Mouse (Mus musculus) c-Kit-positive CD71-negative TER-119-negative erythroid progenitor cells, embryonic 14.5 days (primary cell): ENCODE measurements around the gene Cramp1l.

Experiments
- DNase-seq: peaks from one replicate; pipeline ENCODE4 v3.0.0-alpha.2; 2013; ENCODE audit warnings: low read depth

Cramp1l gene

GRCm38 (mm10) chr17:25015655-25016291 is at the start of gene Cramp1l, which contains the start of gene Ift140:
Gene Cramp1l (minus strand): TSS chr17:25015788.
Gene Ift140 (plus strand): TSS chr17:25016085.
- peak; percentile 95 for DNase-seq

- DNase-seq = no peak
Measured at GRCm38 (mm10) chr17:25065189-25065588, 49.6 kb upstream of the Cramp1l start.

GRCm38 (mm10) chr17:25064351-25064750 is 48.8 kb upstream of the Cramp1l start:
- no peak for DNase-seq

GRCm38 (mm10) chr17:25063872-25064271 is 48.3 kb upstream of the Cramp1l start:
- no peak for DNase-seq

- DNase-seq = no peak
Measured at GRCm38 (mm10) chr17:25063261-25063660, 47.7 kb upstream of the Cramp1l start.

- DNase-seq = no peak
Measured at GRCm38 (mm10) chr17:25057041-25057440, 41.5 kb upstream of the Cramp1l start.

GRCm38 (mm10) chr17:25053274-25053673 is 37.7 kb upstream of the Cramp1l start:
- no peak for DNase-seq

GRCm38 (mm10) chr17:25047143-25047542 is 31.6 kb upstream of the Cramp1l start:
- no peak for DNase-seq

- DNase-seq = no peak
Measured at GRCm38 (mm10) chr17:25045281-25045680, 29.7 kb upstream of the Cramp1l start.

- DNase-seq = no peak
Measured at GRCm38 (mm10) chr17:25044879-25045278, 29.3 kb upstream of the Cramp1l start.

GRCm38 (mm10) chr17:25036183-25036582 is 20.6 kb upstream of the Cramp1l start:
- no peak for DNase-seq

- peak; percentile 44 for DNase-seq
Measured at GRCm38 (mm10) chr17:25016292-25017132, 924 bp upstream of the Cramp1l start.

- DNase-seq = peak; percentile 23
Measured at GRCm38 (mm10) chr17:25014841-25015570, 582 bp downstream of the Cramp1l start.

GRCm38 (mm10) chr17:25013606-25014501 is 1.7 kb downstream of the Cramp1l start:
- peak; percentile 14 for DNase-seq

- DNase-seq = no peak
Measured at GRCm38 (mm10) chr17:25007480-25007879, 8.1 kb downstream of the Cramp1l start.

GRCm38 (mm10) chr17:25005102-25005501 is 10.5 kb downstream of the Cramp1l start:
- no peak for DNase-seq

GRCm38 (mm10) chr17:24994721-24995120 is 20.9 kb downstream of the Cramp1l start:
- no peak for DNase-seq

GRCm38 (mm10) chr17:24987221-24987620 is 28.4 kb downstream of the Cramp1l start:
- DNase-seq = no peak

GRCm38 (mm10) chr17:24960852-24961715 is 54.5 kb downstream of the Cramp1l start:
- peak; percentile 17 for DNase-seq

GRCm38 (mm10) chr17:24960135-24960851 is 55.3 kb downstream of the Cramp1l start, which contains the start of gene Jpt2:
Gene Jpt2 (minus strand): TSS chr17:24960689.
- peak; percentile 93 for DNase-seq
